Mouse (Mus musculus): ENCODE measurements at regions not wholly inside any gene's neighbourhood (a gene's known extent, or its start where the extent isn't known, plus 50 kb on each side); places are given as distances from the start of the nearest gene placed in this dataset.

DNA sequence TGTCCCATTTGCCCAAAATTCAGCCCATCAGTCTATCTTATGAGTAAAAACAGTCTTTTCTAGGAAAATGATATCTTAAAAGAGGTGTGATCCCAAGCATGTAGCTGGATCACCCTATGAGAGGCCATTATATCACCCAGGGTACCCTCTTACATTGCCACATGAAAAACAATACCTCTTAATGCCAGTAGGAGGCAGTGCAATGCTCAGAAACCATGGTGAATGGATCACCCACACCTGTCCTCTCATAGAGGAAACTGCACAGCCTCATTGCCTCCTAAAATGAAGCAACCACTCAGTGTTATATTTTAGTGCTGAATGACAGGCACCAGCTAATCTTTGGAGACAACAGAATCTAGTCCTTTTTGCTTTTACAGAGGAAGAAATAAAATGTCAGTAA, 114.0 kb upstream of the Nxt1 start:
- DNase-seq = no peak

DNA sequence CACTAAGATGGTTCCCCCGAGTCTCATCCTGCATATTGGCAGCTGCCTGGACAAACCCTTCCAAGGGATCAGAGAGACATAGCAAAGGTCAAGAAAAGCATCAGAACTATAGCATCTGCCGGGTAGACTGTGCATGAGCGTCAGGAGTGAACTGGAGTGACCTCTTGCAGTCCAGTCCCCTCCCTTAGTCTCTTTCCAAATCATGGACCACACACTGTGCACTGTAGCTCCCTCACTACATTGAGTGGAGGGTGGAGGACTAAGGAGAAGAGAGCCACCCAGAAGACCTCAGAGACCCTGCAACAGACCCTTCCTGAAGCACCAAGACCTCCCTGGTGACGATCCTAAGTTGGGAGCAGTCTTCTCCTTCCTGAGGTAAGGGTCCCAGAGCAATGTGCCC, 107.8 kb upstream of the Cd93 start:
- DNase-seq = no peak

DNA sequence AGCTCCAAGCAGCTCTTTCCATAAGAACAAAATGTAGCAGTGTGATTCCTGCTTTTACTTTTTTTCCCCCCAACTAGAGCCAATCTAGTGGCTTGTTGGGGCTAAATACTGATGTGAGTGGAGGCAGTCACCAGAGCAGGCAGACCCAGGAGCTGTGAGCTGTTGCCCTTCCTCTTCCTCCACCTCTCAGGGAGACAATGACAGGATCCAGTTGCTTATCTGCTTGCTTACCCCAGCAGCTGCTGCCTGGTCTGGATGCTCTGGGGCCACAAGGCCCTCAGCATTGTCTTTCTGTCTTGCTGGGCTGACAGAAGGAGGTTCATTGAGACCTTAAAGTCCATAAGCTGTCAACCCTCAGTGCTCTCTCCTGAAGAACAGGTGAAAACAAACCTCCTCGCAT, 106.3 kb upstream of the Cd93 start:
- DNase-seq = no peak

DNA sequence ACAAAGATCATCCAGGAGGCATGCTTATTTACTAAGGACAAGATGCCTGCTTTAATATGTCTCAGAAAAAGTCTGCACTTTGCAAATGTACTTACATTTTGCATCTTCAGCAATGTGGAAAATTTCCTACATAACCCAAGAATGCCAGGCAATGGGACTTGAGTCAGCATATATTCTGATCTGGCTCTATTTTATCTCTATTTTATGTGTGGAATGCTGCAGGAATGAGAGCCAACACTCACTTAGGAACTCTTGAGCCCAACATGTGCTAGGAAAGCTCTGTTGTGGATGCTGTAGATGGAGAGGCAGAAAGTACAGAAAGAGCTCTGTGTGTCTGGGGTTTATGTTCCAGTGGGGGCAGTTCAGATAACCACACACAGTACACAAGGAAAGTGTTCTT, 99.0 kb upstream of the Cd93 start:
- DNase-seq = no peak

DNA sequence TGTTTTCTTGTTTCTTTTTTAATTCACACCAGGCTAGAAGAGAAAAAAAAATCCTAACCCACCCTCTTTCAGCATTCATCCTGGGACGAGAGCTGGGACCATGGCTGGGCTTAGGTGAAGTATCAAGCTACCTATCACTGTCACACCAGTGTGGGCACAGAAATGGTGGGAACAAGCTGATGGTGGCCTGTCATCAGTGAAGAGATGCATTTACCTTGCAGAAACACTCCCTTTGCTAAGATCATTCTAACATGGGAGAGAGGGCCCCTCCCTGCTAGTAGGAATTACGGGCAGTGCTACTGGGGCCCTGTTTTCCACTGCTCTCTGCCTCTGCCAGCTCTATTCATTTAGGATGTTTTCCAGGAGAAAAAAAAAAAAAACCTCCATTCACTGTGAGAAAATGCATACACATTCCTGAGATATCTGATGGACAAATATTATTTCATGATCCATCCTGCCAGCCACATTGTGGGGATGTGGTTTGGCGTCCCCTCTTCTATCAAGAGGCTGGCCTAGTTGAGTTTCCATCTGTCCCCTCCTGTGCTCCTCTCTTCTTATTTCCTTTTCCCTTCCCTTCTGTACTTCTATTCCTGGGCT, 94.6 kb upstream of the Cd93 start:
- DNase-seq = no peak

DNA sequence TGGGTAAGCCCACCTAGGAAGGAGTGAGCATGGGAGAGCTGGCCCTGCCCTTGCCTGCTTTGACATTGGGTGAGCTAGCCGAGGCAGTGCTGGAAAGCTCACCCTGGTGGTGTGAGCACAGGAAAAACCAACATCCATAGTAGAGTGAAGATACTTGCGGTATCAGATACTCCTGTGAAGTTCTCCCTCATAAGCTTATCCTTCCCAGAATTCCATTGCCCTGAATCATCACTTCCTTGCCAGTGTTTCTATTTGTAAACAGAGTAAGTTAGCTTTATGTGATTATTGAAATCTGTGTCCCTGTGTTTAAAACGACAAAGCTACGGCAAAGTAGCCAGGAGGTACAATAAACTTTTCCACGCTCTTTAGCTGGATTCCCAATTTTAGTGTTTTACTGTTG, 93.9 kb upstream of the Cd93 start:
- no peak for DNase-seq

DNA sequence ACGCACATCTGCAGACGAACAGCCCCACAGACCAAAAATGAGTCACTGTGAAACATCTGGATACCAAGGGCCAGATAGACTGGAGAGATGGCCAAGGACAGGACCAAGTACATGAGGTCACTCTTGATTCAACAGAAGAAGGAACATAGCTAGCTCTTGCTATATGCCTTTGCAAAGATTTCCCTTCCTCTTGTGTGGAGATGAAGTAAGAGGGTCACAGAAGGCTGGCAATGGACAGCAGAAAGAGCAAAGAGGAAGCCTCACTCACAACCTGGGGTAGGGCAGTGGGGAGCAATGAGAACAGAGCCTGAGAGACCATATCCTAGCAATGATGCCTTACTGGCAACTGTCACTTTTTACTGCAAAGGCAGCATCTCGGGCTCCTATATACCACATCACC, 93.2 kb upstream of the Cd93 start:
- DNase-seq = no peak

DNA sequence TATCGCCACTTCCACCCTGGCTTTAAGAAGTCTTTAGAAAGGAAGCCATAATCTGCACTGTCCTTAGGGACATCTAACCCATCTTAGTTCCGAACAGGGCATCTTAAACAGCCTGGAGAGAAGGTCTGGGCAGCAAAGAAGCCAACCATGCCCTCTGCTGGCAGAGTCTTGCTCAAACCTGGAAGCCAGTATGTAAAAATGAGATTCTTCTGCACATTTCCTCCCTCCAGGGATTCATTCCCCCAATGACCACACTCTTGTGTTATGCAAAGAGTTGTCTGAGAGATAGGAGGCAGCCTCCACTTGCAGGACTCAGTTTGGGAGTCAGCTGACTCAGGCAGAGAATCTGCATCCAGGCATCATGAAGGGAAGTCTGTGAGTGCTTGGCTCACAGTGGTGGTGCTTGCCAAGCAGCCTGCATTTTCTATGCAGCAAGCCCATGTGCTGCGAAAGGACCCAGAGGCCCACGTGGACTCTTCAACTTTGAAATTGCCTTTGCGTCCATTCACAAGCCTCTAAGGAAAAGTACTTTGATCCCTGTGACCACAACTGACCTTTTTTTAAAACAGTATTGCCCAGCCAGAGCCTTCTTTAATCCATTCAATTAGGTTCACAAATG, 92.3 kb upstream of the Cd93 start:
- peak; percentile 13 for DNase-seq

DNA sequence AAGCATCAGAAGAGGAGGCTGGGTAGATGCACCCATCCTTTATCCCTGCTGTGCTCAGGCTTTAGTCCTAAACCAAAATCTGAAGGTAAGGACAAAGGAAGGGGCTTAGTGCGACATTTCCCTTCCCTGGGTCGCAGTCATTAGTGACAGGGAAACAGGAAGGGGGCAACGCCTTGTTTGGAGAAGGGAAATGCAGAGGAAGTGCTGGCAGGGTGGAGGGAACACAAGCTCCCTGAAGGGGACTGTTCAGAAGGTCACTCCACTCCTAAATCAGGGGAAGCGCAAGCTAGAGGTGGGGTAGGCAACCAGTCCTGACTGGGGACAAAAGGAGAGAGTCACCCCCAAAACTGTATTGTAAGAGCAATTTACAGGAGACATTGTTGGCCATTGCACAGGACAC, 88.7 kb upstream of the Cd93 start:
- no peak for DNase-seq

DNA sequence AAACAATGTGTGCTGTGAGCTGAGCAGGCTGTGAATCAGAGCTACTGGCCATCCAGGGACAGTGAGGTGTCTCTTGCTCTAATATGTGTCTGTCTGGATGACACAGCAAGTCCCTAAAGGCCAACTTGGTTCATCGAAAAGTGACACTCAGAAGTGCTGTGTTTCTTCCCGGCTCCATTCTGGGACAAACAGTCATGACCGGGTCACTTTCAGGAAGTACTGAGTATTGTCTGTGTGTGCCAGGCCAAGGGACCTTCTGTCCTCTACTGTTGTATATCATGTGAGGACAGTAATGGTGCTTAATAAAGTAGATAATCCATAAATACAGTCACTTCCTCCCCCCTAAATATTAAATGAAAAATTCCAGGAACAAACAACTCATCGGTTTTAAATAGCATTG, 87.2 kb upstream of the Cd93 start:
- DNase-seq = no peak

DNA sequence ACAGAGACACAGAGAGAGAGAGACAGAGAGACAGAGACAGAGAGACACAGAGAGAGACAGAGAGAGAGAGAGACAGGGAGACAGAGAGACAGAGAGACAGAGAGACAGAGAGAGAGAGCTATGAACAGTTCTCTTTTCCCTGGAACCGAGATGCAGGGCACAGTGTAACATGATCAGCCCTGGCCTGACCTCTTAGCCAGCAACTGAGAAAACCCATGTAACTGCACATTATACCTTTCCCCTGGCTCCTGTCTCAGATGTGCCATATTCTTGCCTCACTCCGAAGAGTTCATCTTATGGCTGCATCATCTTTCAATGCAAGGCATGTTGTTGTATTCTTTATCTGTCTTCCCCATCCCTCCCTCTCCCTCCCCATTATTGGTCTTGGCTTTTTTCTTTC, 86.5 kb upstream of the Cd93 start:
- DNase-seq = no peak

DNA sequence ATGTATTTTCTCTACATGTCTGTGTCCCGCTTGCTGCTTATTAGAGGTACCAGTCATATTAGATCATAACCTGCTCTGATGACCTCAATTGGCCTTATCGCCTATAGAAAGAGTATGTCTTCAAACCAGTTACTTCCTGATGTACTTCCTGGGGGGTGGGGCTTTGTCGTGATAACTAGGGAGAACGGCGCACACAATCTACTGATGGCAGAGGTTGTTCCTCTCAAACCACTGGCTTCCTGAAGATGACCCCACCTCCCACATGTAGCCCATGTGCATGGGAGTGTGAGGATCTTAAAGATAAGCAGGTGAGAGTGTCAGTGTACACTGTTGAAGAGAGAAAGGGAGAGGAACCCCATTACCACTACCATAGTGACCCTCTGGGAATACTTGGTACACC, 84.4 kb upstream of the Cd93 start:
- no peak for DNase-seq

DNA sequence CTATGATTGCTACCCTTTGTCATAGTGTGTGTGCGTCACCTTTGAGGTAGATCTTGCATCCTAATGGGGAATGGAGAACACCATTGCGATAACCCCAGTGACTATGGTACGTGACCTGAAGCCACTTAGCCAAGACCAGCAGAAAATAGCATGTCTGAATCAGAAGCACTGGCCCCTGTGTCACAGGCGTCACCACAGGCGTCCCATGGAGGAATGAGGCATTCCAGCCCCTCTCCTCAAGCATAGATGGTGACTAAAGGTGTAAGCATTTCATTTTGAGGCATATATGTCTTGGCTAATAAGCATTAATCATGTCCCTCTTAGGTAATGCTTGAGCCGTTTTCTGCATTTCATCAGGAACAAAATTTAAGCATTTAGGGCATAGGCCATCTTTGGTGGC, 82.1 kb upstream of the Cd93 start:
- no peak for DNase-seq

DNA sequence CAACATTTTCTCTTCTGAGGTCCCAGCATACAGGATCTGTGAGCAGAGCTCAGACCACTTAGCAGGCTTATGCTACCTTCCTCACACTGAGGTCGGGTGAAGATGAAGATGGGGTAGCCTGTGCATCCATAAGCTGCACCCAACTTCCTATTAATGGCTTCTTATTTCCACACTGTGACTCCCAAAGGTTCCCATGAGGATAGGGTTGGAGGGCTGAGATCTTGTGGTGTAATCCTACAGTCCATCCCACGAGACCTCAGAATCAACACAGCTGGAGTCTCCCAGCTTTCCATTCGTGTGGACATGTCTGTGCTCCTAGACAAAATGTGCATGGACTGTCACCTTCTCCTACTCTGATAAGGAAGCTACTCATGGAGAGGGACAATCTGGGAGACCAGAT, 80.0 kb upstream of the Cd93 start:
- DNase-seq = no peak

DNA sequence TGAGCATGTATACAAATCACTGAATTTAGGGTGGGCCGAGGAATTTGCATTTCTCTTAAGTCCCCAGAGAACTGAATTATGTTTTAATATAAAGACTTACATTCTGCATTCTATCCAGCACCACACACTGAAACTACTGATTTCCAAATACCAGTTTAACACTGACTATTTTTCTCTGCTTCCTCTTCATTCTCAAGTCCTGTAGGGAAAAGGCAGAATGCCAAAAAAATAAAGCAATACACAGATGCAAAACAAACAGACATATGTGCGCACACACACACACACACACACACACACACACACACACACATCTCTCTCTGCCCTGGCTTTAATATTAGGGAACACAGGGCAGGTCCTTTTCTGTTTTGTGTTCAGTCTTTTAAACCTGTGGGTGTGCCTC, 79.6 kb upstream of the Cd93 start:
- no peak for DNase-seq

DNA sequence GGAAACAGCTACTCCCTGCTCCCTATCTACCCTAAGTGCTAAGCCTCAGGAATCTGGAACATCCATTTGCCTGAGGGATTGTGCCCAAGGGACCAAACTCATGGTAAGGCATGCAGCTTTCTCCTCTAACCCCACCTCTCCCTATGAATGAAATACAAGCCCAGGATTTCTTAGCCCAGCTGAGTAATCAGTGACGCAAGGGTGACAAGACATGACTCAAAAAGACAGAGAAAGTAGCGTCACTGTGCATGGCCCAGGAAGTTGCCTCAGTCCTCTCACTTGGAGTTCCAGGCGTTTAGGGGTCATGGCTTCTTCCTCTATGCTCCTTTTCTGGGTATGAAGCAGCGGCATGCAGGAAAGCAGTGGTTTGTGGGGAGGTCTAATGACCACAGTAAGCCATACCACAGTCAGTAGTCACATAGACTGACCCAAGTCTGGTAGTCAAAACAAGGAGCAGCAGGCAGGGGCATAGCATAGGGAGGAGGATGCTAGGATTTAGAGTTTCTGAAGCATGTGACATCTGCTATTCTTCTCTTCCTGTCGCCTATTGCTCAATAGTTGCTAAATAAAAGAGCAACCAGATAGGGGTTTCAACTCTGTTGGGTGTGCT, 78.7 kb upstream of the Cd93 start:
- no peak for DNase-seq

DNA sequence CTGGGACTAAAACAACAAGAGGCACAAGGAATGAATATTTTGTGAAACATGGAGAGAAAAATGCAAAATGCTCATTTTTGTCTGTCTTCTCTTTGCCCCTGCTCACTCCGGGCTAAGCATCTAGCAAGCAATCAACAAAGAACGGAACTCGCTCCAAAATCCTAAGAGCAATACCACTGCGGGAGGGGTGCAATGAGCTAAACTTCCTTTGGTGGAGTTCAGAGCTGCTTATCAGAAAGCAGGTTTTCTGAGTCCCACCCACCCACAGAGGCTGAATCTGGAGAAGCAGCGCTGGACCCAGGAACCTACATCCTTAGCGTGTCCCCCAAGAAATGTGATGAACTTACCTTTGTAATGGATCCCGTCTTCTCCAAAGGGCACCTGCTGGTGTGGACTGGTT, 76.9 kb upstream of the Cd93 start:
- DNase-seq = no peak

DNA sequence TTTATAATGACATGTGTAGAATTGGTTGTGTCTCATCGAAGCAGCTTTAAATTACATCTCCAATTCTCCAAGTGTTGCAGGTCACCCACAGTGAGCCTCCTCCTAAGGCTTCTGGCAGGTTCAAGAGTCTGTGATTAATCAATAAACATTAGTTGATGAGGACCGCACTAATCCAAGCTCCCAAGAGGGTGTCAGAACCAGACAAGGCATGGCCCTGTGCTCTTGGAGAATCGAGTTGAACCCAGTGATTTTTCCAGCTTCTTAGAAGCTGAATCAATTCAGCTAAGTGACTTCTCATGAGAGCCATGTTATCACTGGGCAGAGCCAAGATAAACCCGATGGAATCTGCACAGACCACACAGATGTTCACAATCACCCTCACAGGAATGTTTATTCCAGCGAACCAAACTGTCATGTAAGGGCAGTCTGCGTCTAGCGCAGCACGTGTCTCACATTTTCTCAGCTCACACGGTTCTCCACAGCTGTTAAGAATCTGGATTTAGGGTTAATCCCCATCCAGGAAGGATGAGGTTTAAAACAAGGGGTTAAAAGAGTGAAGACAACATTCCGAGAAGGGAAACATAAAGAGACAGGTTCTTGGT, 76.4 kb upstream of the Cd93 start:
- DNase-seq = no peak

DNA sequence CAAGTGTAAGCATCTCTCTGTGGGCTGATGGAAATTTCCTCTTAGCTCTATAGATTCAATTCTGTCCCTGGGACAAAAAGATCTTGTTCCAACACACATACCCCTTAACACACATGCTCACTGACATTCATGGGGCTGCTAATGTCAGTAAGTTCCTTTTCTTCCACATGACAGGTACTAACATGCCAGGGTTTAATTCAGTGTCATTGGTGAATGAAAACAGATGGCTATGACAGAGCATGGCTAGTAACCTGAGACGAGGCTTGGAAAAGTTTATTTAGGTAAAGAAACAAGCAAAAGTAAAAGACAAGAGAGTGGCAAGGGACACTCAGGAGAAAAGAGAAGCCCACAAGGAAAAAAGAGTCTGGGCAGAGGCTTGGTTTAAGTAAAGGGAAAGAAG, 74.5 kb upstream of the Cd93 start:
- DNase-seq = no peak

DNA sequence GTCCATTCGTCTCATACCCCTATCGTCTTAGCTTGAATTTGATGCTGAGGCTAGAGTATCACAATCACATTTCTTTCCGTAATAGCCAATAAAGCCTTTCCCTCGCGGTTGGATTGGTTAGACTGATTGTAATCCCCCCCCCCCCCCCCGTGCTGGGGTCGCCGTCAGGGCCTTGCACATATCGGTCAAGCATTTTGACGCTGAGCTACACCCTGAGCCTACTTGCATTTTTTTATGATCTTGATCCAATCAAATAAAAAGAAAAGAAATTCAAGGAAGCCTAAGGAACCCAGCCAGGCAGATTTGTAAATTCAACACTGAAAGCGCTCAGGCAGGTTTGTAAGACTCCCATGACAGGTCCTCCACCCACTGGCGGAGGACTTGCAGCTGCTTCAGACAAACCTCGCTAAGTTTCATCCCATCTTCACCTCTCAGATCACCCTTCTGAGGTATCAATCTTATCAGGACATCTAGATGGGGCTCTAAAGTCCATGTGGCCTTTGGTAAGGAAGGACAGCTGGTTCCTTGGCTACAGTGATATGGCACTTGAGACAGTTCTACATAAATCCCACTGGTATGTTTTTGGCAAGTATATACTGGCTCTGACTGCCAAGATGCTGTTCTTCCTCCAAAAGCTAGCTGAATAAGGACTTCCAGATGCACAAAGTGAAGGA, 66.8 kb upstream of the Cd93 start:
- no peak for DNase-seq

DNA sequence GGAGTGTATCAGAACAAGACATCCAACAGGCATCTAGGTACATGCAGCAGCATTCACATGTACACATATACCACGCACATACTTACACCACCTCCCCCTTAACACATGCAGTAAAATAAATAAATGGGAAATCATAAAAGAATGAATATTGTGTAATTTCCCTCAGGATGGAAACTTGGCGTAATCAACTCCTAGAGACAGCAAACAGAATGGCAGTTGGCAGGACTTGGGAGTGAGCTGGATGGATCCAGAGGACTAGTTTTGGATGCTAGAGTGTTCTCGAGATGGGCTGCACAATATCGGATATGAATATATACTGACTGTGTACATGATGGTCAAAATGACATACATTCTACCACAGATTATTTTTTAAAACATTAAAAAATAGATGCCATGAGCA, 66.0 kb upstream of the Cd93 start:
- no peak for DNase-seq

DNA sequence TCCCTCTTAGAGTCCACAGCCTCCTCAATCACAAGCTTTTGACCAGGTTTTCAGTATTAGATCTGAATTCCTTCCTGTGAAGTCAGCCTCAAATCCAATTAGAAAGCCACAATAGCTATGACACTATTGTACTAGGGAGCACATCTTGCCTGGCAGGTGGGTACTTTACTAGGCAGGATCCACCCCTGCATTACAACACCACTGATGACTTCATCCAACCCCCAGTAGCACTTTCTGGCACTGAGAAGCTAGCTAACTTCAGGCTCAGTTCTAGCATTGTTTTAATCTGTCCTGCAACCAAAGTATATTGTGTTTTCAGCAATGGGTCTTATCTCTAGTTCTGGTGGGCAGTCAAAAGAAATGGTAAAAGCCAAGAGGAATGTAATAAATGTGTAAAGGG, 64.2 kb upstream of the Cd93 start:
- DNase-seq = no peak

DNA sequence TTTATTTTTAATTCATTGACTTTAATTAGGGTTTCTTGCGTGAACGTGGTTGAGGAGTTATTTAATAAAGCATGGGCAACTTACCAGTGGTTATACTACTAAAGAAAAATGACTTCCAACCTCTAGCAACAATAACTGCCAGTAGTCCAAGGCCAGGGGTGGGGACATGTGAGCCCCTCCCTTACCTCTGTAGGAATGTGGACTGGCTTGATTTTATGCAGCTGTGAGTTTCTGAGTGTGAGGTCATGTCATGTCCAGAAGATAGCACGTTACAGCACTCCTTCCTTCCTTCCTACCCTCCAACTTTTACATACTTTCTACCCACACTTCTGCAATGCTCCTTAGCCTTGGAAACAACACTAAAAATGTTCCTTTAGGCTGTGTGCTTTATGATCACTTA, 63.6 kb upstream of the Cd93 start:
- DNase-seq = no peak

DNA sequence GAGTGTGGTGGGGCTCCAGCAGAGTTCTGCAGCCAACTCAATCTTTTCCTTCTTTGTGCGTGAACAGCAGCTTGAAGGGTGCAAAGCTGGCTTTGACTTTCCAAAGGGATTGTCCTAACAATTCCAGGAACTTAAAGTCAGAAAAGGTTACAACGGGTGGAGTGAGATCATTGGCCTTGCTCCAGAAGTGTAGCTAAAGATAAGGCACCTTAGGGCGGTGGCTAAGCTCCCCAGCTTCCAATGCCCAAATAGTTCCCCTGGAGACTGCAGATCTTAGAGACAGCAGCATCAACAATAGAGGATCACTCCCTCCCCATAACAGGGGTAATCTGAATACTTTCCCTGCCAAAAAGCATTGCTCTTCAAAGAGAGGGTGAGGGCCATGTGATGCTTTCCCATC, 62.3 kb upstream of the Cd93 start:
- no peak for DNase-seq

Data from thymus, postnatal 25 days (tissue).